8 mouse cellular contexts compared by ENCODE assay signal in the genomic region with DNA sequence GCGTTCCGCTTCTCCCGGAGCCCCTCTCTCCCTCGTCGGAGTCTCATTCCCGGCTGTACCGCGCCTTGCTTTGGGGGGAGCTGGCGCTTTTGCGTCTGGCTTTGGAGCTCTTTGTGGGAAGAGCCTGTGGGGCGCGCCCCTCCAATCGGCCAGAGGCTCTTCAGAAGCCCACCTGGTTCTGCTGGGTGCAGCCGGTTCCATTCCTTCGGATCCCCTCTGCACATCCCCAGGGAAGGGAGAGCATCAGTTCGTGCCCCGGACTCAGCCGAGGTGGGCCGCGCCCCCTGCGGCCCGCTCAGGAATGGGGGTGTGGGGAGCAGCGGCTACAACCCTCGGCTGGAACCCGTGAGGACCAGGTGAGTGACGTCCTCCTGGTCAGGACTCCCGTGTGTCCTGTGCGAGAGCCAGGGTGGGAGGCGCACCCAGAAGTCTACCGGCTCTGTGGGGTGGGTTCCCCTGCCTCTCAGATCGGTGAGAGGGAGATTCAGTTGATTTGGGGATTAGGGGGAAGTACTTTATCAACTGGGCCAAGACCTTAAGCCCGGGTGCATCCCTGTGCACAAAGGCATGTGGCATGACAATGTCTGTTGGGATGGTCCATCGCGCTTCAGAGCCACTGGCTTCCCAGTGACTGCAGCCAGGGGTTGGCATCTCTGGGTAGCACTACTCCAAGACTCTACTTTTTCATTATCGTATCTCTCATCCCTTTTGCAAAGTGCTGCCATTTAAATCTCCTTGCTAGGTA. TPM values are rescaled to one million over a fixed set of nuclear protein-coding genes. Genes with fewer than 3 reads are reported as not detected.
A peak's percentile ranks its signal among the peaks of the same experiment; 100 is the strongest.
DNase-seq lines count a peak whose midpoint lies in the region; ATAC-seq and TF ChIP-seq lines count a peak whose summit lies in the region.

No protein-coding gene starts in this region.

- H3K27me3 ChIP-seq in spleen, adult 2 months (ENCODE audit: control insufficient read depth, insufficient read depth, low read length), result peaks cover 14% of the 10 kb centered on the region
- H3K27me3 ChIP-seq in hindbrain, embryonic 12.5 days, result no peaks in the 10 kb centered on the region
- no peaks in the 10 kb centered on the region for H3K27me3 ChIP-seq in midbrain, embryonic 11.5 days (ENCODE audit: control insufficient read depth, insufficient read depth, low read length)

- H3K4me2 ChIP-seq in hindbrain, embryonic 12.5 days (replicated peaks), result peak overlapping the region; percentile 74
- H3K4me2 ChIP-seq in midbrain, embryonic 11.5 days, result peak overlapping the region; percentile 72

- H3K36me3 ChIP-seq in spleen, adult 2 months (ENCODE audit: control insufficient read depth, insufficient read depth, low read length), result no peaks in the 10 kb centered on the region
- no peaks in the 10 kb centered on the region for H3K36me3 ChIP-seq in hindbrain, embryonic 12.5 days
- H3K36me3 ChIP-seq in midbrain, embryonic 11.5 days (ENCODE audit: control insufficient read depth, insufficient read depth, low read length), result no peaks in the 10 kb centered on the region

- peak overlapping the region; percentile 43 for H3K4me3 ChIP-seq in spleen, adult 2 months (ENCODE audit: extremely low read depth, insufficient read depth, insufficient read length)
- H3K4me3 ChIP-seq in hindbrain, embryonic 12.5 days, result peak overlapping the region; percentile 66
- peak overlapping the region; percentile 80 for H3K4me3 ChIP-seq in midbrain, embryonic 11.5 days (ENCODE audit: low read depth, low read length)

- H3K4me1 ChIP-seq in spleen, adult 2 months (ENCODE audit: control insufficient read depth, insufficient read depth, insufficient read length), result peaks cover 2% of the 10 kb centered on the region; the same call in 1 of the 2 replicates
- peaks cover 39% of the 10 kb centered on the region for H3K4me1 ChIP-seq in hindbrain, embryonic 12.5 days
- peaks cover 24% of the 10 kb centered on the region for H3K4me1 ChIP-seq in midbrain, embryonic 11.5 days (ENCODE audit: control insufficient read depth, insufficient read depth, low read length)

- peak overlapping the region; percentile 86 for H3K9ac ChIP-seq in hindbrain, embryonic 12.5 days
- peak overlapping the region; percentile 95 for H3K9ac ChIP-seq in midbrain, embryonic 11.5 days (ENCODE audit: low read length)

- TF ChIP-seq POLR2A in spleen, adult 2 months (IDR thresholded peaks at IDR 0.05; ENCODE audit: low read depth, low read length), result no peak

- TF ChIP-seq CTCF in spleen, adult 2 months (IDR thresholded peaks at IDR 0.05; ENCODE audit: extremely low read depth, insufficient read depth, insufficient read length, insufficient replicate concordance), result no peak

- peak; percentile 75 for ATAC-seq in hindbrain, embryonic 12.5 days (ENCODE audit: low FRiP score)
- peak; percentile 75 for ATAC-seq in midbrain, embryonic 11.5 days (ENCODE audit: low FRiP score)

- no peak overlapping the region for H3K27ac ChIP-seq in spleen, adult 2 months (ENCODE audit: insufficient read depth, low read length)
- peak overlapping the region; percentile 95 for H3K27ac ChIP-seq in hindbrain, embryonic 12.5 days
- peak overlapping the region; percentile 80 for H3K27ac ChIP-seq in midbrain, embryonic 11.5 days (ENCODE audit: low read depth, low read length)

- 9% methylated on average over 33 of the region's 35 CpGs for WGBS in spleen, adult 2 months
- WGBS in hindbrain, embryonic 12.5 days, result under 1% methylated on average over 35 of the region's 35 CpGs
- WGBS in midbrain, embryonic 11.5 days, result under 1% methylated on average over 35 of the region's 35 CpGs

- peak; percentile 14 to 39 for DNase-seq in cerebellum, postnatal 14 days
- no peak for DNase-seq in cerebellum, adult 11-12 months
- no peak for DNase-seq in spleen, adult 2 months (ENCODE audit: low read depth in 1 of 2, low spot score in 2 of 2)
- no peak for DNase-seq in spleen, postnatal 36 days (ENCODE audit: low spot score in 2 of 2)
- peak; percentile 97 for DNase-seq in midbrain, embryonic 11.5 days (ENCODE audit: low spot score, missing footprints)
- DNase-seq in frontal cortex, postnatal 25 days (ENCODE audit: low spot score in 2 of 2), result no peak
- no peak for DNase-seq in ovary, adult 18-20 months (ENCODE audit: low spot score)

- no peaks in the 10 kb centered on the region for H3K9me3 ChIP-seq in hindbrain, embryonic 12.5 days (replicated peaks)
- H3K9me3 ChIP-seq in midbrain, embryonic 11.5 days (ENCODE audit: control insufficient read depth, low read length), result no peaks in the 10 kb centered on the region

RNA-seq across cellular contexts. Expression of a gene that starts 13.2 kb away (rescaled TPM):
- polyA plus RNA-seq in spleen, adult 2 months (2012; rRNA removed), result 0.78 and 1.2 TPM in 2 replicates
- polyA plus RNA-seq in hindbrain, embryonic 12.5 days (2016; fragmentation: Nextera tagmentation; extraction: Ambion mirVana), result 3.0 and 3.6 TPM in 2 replicates
- 2.5 TPM in 2 replicates for polyA plus RNA-seq in midbrain, embryonic 11.5 days (2014; fragmentation: Nextera tagmentation; extraction: Ambion mirVana)

RNA-seq across cellular contexts. Expression of a gene that starts 45.6 kb away (rescaled TPM):
- polyA plus RNA-seq in spleen, adult 2 months (2012; rRNA removed), result 13.2 and 17.1 TPM in 2 replicates
- 110 and 116 TPM in 2 replicates for polyA plus RNA-seq in hindbrain, embryonic 12.5 days (2016; fragmentation: Nextera tagmentation; extraction: Ambion mirVana)
- 103 and 113 TPM in 2 replicates for polyA plus RNA-seq in midbrain, embryonic 11.5 days (2014; fragmentation: Nextera tagmentation; extraction: Ambion mirVana)

Comparison
In these comparisons a context has a peak if more than half of its experiments do, and no peak if none do; other contexts are left out.
1. DNase-seq: peak in cerebellum, postnatal 14 days (2 of 2) and midbrain, embryonic 11.5 days (single experiment); none in cerebellum, adult 11-12 months (single experiment), spleen, adult 2 months (0 of 2), spleen, postnatal 36 days (0 of 2), frontal cortex, postnatal 25 days (0 of 2) and ovary, adult 18-20 months (single experiment).
2. Peak in every context shown above with its lines, with median percentiles within 50 percentile points of each other: H3K4me3 ChIP-seq.